Mouse (Mus musculus) erythroblast, embryonic 14.5 days (primary cell): ENCODE results near the gene Olfr220.

ENCODE experiments used
- GATA1 ChIP-seq: IDR thresholded peaks from 2 replicates; pipeline ENCODE4 v1.6.1; 2012; ENCODE audit warnings: low read length, inconsistent platforms, mixed read lengths
- TAL1 ChIP-seq: IDR thresholded peaks from 3 replicates; pipeline ENCODE4 v1.6.1; 2012; ENCODE audit warnings: low read length, inconsistent platforms, mixed read lengths

DNA sequence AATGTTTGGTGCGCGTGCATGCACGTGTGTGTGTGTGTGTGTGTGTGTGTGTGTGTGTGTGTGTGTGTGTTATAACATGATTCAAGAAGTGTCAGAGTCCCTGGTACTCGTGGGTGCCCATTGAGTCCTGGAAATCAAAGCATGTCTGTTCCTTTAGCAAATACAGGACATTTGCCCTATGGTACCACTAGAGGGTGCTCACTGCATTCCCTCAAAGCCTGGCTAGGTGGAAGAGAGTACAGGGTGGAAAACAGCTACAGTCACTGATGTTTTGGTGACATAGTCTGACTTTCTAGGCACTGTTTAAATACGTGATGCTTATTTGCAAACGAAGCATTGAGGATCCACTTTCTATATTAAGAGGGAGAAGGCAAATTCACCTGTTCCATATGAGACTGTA, 27.9 kb downstream of the Olfr220 start:
- TF ChIP-seq TAL1 (no peak), GATA1 (no peak)
